Mouse (Mus musculus) kidney, postnatal 25 days (tissue): Measurements from ENCODE around the gene Ssmem1.

Experiments
- DNase-seq, 2 experiments: peaks; one replicate each; pipeline ENCODE4 v3.0.0; 2021; ENCODE audit warnings: mixed read lengths in 2 of 2

Ssmem1 gene

DNA sequence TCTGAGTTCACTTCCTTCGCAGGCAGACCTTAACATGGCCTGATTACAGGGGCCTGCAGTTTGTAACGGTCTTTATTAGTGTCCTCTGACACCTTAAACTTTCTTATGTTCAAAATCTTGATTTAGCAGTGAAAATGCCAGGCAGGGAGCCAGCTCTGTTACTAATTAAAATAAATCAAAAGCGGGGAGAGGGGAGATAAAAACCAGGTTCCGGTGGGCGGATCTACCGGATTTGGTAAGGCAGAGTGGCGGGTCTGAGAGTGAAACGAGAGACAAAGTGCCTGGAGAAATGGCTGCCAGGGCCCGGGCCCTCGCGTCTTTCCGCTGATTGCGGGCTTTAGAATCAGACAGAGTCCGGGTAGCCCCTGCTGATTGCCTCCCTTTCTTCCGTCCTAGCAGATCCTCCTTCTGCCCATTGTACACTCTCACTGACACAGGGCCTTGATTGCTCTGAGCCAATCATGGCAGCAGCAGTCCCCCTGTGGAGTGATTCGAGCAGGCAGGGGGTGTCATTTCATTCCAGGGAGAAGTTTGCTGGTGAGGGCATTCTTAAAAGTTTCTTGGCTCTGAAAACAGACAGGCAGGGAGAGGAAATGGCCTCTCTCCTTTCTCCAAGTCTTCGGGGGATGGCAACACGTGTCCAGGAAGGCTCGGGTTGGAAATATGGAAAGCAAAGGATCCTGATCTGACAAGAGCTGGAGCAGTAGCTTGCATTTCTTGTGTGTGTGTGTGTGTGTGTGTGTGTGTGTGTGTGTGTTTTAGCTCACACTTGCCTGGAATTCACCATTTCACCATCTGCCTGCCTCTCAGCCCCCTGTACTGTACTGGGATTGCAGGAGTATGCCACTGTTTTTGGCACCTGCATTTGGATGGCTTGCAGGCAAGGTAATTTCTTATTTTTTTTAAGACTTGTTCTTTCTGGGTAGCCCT is 17.2 kb downstream of the Ssmem1 start:
- DNase-seq = peak; percentile 56 to 74

DNA sequence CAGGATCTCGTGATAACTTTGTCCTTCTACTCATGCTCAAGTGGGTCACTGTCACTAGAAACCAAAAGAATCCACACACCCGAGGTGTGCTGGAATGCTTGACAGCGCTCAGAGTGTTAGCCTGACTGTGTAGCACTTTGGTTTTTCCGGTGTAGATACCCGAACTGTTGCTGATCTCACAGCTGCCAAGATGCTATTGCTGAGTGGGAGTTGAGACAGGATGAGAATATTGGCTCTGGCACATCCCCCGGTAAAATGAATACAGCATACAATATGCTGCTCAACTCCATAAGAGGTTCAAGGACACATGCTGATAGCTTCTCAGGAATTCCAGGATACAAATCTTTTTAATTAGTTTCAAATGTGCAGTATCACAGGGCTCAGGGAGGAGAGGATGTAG is 19.2 kb downstream of the Ssmem1 start:
- no peak for DNase-seq

DNA sequence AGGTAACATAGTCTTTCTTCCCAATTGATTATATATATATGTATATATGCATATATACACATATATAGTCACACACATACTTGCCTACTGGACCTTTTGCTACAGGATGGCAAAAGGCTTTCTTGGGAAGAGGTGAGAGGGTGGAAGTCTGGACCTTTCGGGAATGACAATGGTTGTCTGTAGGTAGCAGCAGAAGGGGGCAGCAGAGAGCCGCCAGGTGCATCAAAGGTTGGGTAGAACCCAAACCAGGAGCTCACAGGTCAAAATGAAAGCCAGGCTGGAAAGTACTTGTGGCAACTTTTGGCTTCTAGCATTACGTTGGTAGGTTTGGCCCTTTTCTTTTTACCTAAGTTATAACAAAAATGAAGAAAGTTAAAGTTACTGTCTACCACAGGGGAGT is 25.7 kb downstream of the Ssmem1 start:
- DNase-seq = peak; percentile 52 to 75

DNA sequence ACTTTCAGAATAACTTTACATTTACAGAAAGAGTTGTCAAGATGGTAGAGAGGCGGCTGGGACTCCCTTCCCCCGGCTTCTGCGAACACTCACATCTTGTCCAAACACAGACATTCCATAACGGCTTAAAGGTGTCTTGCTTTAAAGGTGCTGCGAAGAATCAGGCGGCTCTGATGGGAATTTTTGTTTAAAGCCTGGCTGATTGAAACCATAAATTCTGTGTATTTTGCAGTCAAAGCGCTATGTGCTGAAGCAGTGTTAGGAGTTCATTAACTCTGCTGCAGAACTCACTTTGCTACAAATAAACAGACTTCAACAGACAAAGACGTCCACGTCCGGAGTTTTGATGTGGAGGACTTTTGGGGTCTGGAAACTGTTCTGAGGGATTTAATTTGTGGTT is 28.6 kb downstream of the Ssmem1 start:
- DNase-seq = no peak

DNA sequence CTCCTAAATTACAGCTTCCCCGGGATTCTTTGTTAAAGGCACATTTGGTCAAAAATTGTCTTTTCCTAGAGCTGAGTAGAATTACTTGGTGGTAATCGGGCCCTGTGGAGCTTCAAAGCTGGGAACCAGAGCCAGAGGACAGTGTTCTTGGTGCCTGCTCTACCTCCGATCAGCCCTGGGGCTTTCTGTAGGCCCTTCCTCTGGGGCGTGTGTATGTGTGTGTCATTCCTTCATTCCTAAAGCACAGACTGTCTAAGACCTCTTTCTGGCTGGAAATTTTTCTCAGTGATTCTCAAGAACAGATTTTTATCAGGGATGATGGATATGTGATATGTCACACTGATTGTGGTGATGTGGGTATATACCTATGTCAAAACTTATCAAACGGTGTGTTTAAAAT is 29.2 kb downstream of the Ssmem1 start:
- no peak for DNase-seq

DNA sequence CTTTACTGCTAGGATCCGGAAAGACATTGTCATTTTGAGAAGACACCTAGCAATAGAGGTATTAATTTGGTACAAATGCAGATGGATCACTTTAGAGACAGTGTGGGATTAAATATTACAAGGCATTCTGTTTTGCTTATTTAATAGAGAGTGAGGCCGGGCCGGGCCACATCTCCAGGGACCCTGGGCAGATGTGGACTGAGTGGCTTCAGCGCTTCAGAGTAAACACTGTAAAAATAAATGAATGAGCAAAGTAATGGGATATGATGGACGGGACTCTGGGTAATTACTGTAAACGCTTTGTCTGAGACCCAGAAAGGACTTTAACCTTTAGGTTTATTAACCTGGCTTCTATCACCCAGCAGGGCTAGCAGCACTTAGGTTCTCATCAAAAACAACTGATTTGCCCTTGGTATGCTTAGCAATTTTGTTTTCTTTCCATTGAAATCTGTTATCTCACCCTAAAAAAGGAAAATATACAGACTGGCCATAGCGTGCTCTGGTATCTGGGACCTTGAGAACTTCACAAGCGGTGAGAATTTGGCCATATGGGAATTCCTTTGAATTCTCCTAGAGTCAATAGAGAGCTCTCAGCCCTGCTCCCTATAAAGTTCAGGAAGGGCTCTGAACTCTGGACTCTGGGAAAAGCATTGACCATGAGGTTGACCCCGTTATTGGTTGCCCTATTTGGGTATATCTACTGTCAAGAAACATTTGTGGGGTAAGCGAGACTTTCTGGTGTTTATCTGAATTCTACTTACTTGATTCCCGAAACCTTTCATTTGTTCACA is 31.6 kb downstream of the Ssmem1 start, which contains the start of gene Cpa2:
Gene Cpa2, plus strand, starts transcription at position 574 of the 791 bp plus-strand sequence.
- DNase-seq = no peak

DNA sequence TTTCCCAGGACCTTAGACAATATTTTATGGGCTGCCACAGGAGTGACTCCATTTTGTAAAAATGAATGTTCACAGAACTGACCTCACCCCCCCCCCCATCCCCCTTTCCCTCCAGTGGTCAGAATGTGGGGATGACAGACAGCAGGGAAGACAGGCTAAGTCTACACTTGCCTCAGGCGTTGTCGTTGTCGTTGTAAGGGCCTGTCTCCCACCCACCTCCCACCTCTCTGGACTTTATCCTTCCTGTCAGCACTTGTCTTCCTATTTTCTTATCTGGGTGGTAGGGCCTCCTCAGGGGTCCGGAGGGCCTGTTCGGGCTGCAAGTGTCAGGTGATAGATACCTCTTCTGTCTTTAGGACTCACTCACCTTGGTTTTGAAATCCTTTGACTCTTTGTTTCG is 32.6 kb downstream of the Ssmem1 start:
- no peak for DNase-seq

DNA sequence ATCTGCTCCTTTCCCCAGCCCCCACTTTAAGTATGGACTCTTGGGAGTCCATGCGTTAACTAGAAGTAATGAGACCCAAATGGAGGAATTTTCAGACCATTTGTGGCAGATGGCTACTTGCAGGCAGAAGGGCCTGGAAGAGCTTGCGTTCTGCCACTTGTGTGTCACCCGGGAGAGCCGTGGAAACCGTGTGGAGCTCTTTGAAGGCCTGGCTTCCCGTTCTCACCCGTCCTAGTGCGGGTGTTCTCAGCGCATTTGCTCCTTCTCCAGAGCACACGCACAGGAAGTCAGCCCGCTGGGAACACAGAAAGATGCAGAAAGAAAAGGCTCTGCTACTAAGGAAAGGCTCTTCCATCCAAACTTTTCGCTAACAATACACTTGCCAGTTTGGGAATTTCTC is 33.4 kb downstream of the Ssmem1 start:
- no peak for DNase-seq

DNA sequence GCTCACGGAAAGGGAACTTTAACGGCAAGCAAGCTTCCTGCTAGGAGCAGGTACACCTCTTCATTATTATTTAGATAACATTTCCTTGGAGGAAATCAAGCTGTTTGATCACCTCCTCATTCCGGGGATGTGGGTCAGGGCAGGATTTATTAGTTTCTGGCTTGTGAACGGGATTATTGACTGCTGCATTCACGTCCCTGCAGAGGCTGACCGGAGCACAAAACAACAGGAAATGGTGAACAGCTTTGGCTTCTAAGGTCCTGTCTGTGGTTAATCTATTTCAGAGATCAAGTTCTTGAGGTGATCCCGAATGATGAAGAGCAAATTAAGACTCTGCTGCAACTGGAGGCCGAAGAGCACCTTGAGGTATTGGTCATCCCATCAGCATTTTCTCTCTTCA is 34.2 kb downstream of the Ssmem1 start:
- DNase-seq = no peak

DNA sequence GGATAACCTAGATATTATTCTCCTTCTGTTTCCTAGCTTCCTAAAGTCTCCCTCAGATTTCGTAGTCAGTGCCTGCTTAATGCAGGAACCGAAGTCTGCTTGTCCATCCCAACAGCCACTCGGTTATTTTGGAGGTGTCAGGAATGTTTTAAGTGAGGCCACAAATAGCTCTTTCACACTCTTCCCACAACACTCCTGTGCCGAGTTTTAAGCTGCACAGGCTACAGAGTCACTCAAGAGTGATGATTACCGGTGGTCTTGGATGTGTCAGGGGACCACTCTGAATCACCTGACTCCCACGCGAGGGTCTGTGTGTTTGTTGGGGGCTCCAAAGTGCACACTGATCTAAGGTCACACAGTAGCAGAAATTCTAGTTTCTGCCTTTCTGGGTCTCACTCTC is 36.0 kb downstream of the Ssmem1 start:
- DNase-seq = no peak

DNA sequence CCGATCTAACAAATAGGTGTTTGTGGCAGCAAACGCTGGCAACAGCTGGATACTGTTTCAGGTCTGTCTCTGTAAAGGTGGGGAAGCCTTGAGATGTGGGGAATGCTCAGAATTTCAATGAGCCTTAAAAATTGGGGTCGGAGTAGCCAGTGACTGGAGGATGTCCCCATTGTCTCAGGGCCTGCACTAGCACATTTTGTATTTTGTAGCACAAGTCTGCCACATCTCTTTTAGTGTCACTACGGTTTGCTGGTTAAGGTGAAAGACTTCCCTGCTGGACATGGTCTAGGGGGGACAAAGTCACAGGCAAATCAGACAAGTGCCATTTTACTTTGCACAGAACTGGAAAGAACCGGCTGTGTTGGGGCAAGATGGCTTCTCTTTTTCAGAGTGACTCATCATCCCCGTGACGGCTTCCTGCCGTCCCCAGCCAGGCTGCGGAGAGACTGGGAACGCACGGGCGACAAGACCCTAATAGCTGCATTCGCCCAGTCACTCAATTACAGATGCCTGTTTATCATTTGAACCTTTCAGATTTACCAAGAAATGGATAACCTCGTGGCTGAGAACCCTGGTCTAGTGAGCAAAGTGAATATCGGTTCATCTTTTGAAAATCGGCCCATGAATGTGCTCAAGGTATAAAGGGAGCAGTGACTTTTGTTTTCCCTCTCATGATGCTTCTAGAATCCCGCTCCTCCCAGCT is 37.1 kb downstream of the Ssmem1 start:
- DNase-seq = no peak

DNA sequence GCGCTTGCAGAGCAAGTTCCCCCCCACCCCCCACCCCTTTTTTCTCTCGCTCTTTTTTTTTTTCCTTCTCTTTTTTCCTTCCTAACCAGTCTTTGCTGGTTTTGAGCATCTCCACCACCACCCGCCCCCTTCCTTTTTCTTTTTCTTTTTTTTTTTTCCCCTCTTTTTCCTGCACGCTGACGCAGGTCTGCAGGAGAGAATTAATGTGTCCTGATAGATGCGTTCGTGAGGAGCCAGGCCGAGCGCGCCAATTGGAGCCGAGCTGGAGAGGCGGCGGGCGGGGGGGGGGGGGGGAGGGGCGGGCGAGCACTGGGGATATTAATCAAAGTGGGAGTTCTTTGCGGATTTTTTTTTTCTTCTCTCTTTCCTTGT is 37.6 kb downstream of the Ssmem1 start:
- DNase-seq = peak; percentile 34 to 51

DNA sequence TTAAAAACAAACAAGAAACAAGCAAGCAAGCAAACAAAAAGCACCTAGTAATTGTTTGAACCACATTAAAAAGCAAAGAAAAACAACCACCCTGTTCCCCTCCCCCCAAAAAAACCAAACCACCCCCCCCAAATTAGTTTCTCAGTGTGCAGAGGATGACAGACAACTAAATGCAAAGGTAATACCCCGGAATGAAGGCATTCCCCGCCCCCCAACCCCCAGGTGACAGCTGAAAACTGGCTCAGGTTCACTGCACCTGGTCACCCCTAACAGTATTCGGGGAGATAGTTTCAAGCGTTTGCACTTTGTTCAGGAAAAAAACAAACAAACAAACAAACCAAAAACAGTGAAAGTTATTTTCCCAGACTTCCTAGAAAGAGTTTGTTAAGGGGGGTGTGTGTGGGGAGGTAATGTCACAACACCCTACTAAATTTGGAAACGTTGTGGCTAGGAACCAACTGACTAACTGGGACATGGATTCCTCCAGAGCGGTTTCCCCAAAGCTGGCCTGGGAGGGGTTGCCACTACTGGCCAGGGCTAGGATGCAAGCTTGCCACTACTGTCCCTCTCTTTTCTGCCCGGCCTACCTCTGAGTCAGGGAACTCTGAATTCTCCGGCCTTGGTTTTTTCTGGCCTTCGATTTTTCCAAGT is 38.1 kb downstream of the Ssmem1 start:
- no peak for DNase-seq

DNA sequence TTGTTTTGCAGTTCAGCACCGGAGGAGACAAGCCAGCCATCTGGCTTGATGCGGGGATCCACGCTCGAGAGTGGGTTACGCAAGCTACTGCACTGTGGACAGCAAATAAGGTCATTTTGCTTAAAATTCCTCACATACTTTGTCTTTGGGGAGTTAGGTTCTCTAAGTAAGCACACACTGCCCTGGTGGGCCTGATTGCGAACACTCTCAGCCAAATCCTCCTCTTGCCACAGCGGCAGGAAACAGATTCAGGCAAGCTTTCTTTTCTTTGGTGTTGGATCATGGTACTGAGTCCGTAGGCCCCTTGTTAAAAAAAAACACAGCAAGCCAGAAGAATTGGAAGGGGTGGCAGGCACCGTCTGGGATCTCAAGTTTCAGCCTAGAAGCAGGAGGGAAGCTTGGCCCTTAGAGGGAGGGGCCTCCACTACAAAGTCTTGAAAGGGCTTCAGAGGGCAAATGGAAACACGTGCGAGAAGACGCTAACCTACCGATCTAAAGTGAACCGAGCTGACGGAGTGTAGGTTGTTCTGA is 39.6 kb downstream of the Ssmem1 start:
- no peak for DNase-seq

DNA sequence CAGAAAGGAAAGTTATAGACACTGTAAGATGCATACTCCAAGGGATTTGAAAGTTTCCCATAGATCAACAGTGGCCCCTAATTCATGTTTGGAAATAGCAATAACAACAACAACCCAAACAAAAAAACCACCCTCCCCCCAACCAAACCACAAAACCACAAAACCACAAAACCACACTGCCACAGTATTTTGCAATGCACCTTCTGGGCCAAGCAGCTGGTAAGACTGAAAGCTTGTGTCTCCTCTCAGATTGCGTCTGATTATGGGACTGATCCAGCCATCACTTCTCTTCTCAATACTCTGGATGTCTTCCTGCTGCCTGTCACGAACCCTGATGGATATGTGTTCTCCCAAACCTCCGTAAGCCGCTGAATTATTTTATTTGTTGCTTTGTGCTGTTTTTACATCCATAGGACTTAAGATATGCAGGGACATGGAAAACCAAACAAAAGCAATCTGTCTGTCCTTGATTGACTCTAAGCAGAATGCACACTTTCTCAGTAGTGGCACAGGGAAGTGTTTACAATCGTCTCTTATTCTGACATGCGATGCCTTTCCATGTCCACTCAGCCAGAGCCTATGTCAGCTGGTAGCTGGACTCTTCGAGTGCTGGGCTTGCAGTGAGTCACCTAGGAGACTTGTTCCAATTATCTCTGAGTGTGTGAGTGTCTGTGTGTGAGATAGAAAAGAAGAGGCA is 41.0 kb downstream of the Ssmem1 start:
- no peak for DNase-seq

DNA sequence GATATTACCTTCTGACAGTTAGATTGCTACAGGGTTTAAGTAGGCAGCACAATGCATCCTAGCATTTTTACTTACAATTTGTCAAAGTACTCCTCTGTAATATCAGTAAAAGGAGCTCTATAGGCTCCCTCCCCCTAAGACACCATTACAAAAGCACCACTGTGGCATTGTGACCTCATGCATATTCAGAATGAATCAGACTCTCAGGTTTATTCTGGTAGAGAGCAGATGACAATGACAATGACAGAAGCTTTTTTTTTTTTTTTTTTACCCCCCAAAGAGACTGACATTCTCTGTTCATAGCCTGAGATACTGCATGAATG is 41.5 kb downstream of the Ssmem1 start:
- DNase-seq = no peak

DNA sequence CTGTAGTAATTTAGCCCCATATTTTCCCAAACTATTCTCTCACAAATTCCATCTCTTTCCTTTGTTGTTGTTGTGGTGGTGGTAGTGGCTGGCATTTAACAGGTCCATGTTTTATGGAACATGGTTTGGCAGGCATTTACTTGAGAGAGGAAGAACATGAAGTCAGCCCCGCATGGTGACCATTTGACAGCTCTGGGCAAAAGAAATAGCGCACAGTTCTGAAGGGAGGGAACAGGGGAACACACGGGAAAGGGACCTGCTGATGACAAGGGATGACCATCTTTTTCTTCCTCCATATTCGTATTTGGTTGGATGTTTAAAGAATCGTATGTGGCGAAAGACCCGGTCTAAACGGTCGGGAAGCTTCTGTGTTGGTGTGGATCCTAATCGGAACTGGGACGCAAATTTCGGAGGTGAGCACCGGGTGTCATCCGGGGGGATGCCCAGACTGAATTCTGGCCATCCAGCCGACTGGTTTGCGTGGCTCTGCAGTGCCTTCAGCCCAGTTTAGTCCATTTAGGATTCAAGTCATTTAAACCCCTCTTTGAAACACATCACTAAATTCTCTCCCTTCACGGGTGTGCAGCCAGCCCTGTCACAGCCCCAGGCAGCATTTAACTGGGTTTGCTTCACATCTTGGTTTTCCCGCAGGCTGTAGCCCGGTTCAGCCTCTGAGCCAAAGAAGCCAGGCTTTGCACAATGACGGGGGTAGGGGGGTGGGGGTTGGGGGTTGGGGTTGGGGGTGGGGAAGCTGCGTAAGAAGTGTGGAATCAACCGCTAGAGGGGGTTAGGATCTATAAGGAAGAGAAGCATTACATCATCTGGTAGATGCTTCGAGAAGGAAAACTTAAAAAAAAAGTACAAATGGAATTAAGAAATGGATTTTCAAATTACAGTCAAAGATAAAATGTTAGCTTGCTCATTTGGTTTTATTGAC is 42.3 kb downstream of the Ssmem1 start:
- no peak for DNase-seq

DNA sequence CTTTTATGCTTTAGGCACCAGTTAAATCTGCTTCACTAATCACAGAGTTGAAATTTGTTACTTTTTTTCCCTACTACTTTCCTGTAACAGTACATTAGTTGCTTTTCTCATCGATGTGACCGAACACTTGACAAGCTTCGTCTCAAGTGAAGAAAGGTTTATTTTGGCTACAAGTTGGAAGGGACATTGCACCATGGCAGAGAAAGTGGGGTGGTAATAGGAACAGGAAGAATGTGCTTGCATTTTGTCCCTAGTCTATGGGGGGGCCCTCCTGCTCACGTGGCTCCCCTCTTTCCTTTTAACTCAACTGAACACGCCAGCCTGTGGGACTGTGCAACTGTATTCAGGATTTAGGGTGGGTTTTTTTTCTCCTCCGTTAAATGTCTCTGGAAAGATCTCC is 43.0 kb downstream of the Ssmem1 start:
- no peak for DNase-seq

DNA sequence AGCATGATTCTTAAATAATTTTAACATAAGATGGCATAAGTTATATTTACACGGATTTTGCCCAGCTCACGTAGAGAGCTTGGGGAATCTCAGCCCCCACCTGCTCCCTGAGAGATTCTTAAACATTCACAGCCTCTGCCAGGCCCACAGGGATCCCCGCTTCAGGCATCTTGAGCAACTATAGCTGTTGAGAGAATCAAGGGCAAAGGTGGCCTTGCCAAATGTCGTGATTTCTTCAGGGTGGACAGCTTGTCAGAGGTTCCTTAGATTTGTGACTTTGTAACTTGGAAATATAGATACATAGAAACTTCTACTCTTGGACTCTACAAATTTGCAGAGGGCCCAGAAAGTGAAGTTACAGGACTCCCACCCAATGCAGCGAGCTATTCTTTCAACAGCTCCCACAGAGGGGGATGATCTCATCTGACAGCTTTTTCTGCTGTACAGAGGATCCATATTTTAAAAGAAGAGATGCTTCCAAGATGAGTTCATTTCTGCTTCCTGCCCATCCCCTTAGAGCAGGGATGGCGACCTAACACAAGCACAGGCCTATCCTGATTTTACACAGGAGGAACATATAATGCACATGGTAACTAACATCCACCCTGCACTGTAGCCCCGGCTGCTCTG is 43.8 kb downstream of the Ssmem1 start:
- DNase-seq = no peak

DNA sequence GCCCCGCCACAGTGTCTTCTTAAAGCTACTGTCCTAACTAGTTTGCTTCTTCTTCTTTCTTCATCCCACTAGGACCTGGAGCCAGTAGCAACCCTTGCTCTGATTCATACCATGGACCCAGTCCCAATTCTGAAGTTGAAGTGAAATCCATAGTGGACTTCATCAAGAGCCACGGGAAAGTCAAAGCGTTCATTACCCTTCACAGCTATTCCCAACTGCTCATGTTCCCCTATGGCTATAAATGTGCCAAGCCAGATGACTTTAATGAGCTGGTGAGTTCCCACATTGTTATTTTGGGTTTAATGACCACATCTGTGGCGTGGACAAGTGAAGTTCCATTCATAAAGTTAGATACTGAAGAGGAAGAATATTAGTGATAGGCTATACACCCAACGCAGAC is 44.4 kb downstream of the Ssmem1 start:
- no peak for DNase-seq
